Mouse (Mus musculus) liver, adult 2 months (tissue): ENCODE results near the gene Ifit1bl1. TPM values are rescaled to one million over a fixed set of nuclear protein-coding genes. Genes with fewer than 3 reads are reported as not detected.

Experiments used
- DNase-seq: peaks from one replicate; pipeline ENCODE4 v3.0.0-alpha.2; 2011; ENCODE audit warnings: low read depth, low spot score; ENCODE audit errors: extremely low read depth
- H3K27ac ChIP-seq: fragments of 200-500 bp; replicated peaks from 2 replicates; pipeline ENCODE4 v1.5.1; 2012; ENCODE audit warnings: low read depth, mild to moderate bottlenecking, control low read depth, inconsistent platforms, low read length; ENCODE audit not compliant: insufficient read depth
- H3K27me3 ChIP-seq: fragments of 200-500 bp; 2 replicates; pipeline ENCODE4 v1.6.1; 2012; ENCODE audit warnings: mild to moderate bottlenecking, moderate library complexity, low read length, inconsistent platforms; ENCODE audit not compliant: control insufficient read depth, insufficient read depth
- H3K36me3 ChIP-seq: fragments of 200-500 bp; 2 replicates; pipeline ENCODE4 v1.6.1; 2012; ENCODE audit warnings: low read length, inconsistent platforms; ENCODE audit not compliant: control insufficient read depth, insufficient read depth
- H3K4me1 ChIP-seq: fragments of 200-500 bp; 2 replicates; pipeline ENCODE4 v1.6.1; 2011; ENCODE audit warnings: low read length; ENCODE audit not compliant: control insufficient read depth, insufficient read depth
- H3K4me3 ChIP-seq: fragments of 200-500 bp; 2 replicates; pipeline ENCODE4 v1.5.1; 2011; ENCODE audit warnings: low read depth, mild to moderate bottlenecking, control low read depth, low read length, moderate library complexity; ENCODE audit not compliant: insufficient read depth
- H3K79me2 ChIP-seq: fragments of 200-500 bp; 2 replicates; pipeline ENCODE4 v1.6.1; 2012; ENCODE audit warnings: inconsistent platforms, mild to moderate bottlenecking, low read length, moderate library complexity; ENCODE audit not compliant: control insufficient read depth, insufficient read depth
- H3K9ac ChIP-seq: fragments of 200-500 bp; 2 replicates; pipeline ENCODE4 v1.6.1; 2012; ENCODE audit warnings: low read depth, mild to moderate bottlenecking, control low read depth, inconsistent platforms, low read length
- CTCF ChIP-seq: fragments of 200-500 bp; IDR thresholded peaks from 2 replicates; pipeline ENCODE4 v1.5.1; 2011; ENCODE audit warnings: low read depth, low read length, control low read depth
- POLR2A ChIP-seq: fragments of 200-500 bp; IDR thresholded peaks from 2 replicates; pipeline ENCODE4 v1.6.1; 2011; ENCODE audit warnings: low read length, control low read depth; ENCODE audit not compliant: insufficient read depth; ENCODE audit errors: extremely low read depth
- WGBS: fragments of 180-500 bp; shearing (Covaris S2); methylation state at CpG from one replicate; pipeline ENCODE4 v1.1.7; 2018; 5-methylcytosine and 5-hydroxymethylcytosine counted together
- polyA plus RNA-seq: library from polyadenylated mRNA; depleted of rRNA; stranded (reverse); fragments of >200 nt; gene quantifications from 2 replicates; pipeline ENCODE4 v1.2.3, GENCODE M21; 2012
- total RNA-seq: library from RNA; depleted of rRNA; stranded (reverse); fragments of >200 nt; gene quantifications from 2 replicates; pipeline ENCODE4 v1.2.3, GENCODE M21; 2014

The Ifit1bl1 gene
- total and polyA plus RNA-seq, 2 experiments, result 0.18 to 0.92 TPM

GRCm38 (mm10) chr19:34636933-34637557 is 35.3 kb upstream of the Ifit1bl1 start:
- TF ChIP-seq CTCF (peak; percentile 56), POLR2A (no peak)
- H3K36me3 ChIP-seq, result no peaks in the 10 kb centered on the region
- H3K79me2 ChIP-seq, result no peaks in the 10 kb centered on the region; the same call in 1 of the 2 replicates
- no peak overlapping the region for H3K4me3 ChIP-seq
- no peak overlapping the region for H3K9ac ChIP-seq
- 20% methylated on average over 3 of the region's 3 CpGs for WGBS
- no peak overlapping the region for H3K27ac ChIP-seq
- peaks cover 11% of the 10 kb centered on the region; the same call in 1 of the 2 replicates for H3K4me1 ChIP-seq
- no peak for DNase-seq
- no peaks in the 10 kb centered on the region for H3K27me3 ChIP-seq

GRCm38 (mm10) chr19:34633484-34633883 is 31.7 kb upstream of the Ifit1bl1 start:
- Histone ChIP-seq H3K4me3 (no peak overlapping the region), H3K27ac (no peak overlapping the region), H3K79me2 (no peaks in the 10 kb centered on the region), H3K4me1 (no peaks in the 10 kb centered on the region), H3K36me3 (no peaks in the 10 kb centered on the region), H3K27me3 (no peaks in the 10 kb centered on the region), H3K9ac (no peak overlapping the region)
- WGBS, result 69% methylated on average over 2 of the region's 2 CpGs
- TF ChIP-seq CTCF (no peak), POLR2A (no peak)
- DNase-seq, result no peak

GRCm38 (mm10) chr19:34631487-34631886 is 29.7 kb upstream of the Ifit1bl1 start:
- H3K27ac ChIP-seq, result no peak overlapping the region
- H3K79me2 ChIP-seq, result no peaks in the 10 kb centered on the region
- H3K4me1 ChIP-seq, result no peaks in the 10 kb centered on the region
- TF ChIP-seq CTCF, result no peak
- no peak overlapping the region for H3K4me3 ChIP-seq
- no peaks in the 10 kb centered on the region for H3K36me3 ChIP-seq
- no peak overlapping the region for H3K9ac ChIP-seq
- no peak for DNase-seq
- no peaks in the 10 kb centered on the region for H3K27me3 ChIP-seq

- Histone ChIP-seq H3K27me3 (no peaks in the 10 kb centered on the region), H3K4me3 (no peak overlapping the region), H3K27ac (no peak overlapping the region), H3K36me3 (no peaks in the 10 kb centered on the region), H3K4me1 (no peaks in the 10 kb centered on the region), H3K9ac (no peak overlapping the region), H3K79me2 (no peaks in the 10 kb centered on the region)
- DNase-seq, result no peak
- TF ChIP-seq CTCF (no peak), POLR2A (no peak)
- WGBS, result 73% methylated on average over 2 of the region's 2 CpGs
Observed at GRCm38 (mm10) chr19:34627496-34627895, 25.7 kb upstream of the Ifit1bl1 start.

GRCm38 (mm10) chr19:34624663-34625062 is 22.9 kb upstream of the Ifit1bl1 start:
- Histone ChIP-seq H3K27me3 (no peaks in the 10 kb centered on the region), H3K27ac (no peak overlapping the region), H3K36me3 (no peaks in the 10 kb centered on the region), H3K4me1 (no peaks in the 10 kb centered on the region), H3K79me2 (no peaks in the 10 kb centered on the region), H3K4me3 (no peak overlapping the region), H3K9ac (no peak overlapping the region)
- 90% methylated on average over 4 of the region's 4 CpGs for WGBS
- no peak for DNase-seq
- no peak for TF ChIP-seq CTCF
- TF ChIP-seq POLR2A, result no peak

- Histone ChIP-seq H3K27me3 (no peaks in the 10 kb centered on the region), H3K9ac (no peak overlapping the region), H3K36me3 (no peaks in the 10 kb centered on the region), H3K4me3 (no peak overlapping the region), H3K4me1 (no peaks in the 10 kb centered on the region), H3K79me2 (no peaks in the 10 kb centered on the region), H3K27ac (no peak overlapping the region)
- no peak for DNase-seq
- 91% methylated on average over 6 of the region's 6 CpGs for WGBS
- no peak for TF ChIP-seq POLR2A
- no peak for TF ChIP-seq CTCF
Observed at GRCm38 (mm10) chr19:34623781-34624180, 22.0 kb upstream of the Ifit1bl1 start.
